Mouse (Mus musculus) embryonic facial prominence, embryonic 14.5 days (tissue): ENCODE results near the gene BC052040. TPM values are rescaled to one million over a fixed set of nuclear protein-coding genes. Genes with fewer than 3 reads are reported as not detected.

Experiments
- ATAC-seq: fragments of 200-750 bp; cut with Nextera tagmentation; 2 replicates; pipeline ENCODE4 v1.8.0; 2017; ENCODE audit warnings: low read depth, moderate number of reproducible peaks, moderate TSS enrichment
- DNase-seq: peaks from one replicate; pipeline ENCODE4 v3.0.0-alpha.2; 2015; ENCODE audit warnings: low spot score
- H3K27ac ChIP-seq: fragments of 300-500 bp; sonication (generic); replicated peaks from 2 replicates; pipeline ENCODE4 v1.5.1; 2014; ENCODE audit warnings: low read depth, mild to moderate bottlenecking, low read length, moderate library complexity
- H3K27me3 ChIP-seq: fragments of 300-500 bp; sonication (generic); replicated peaks from 2 replicates; pipeline ENCODE4 v1.6.1; 2014; ENCODE audit warnings: low read length; ENCODE audit not compliant: control insufficient read depth, insufficient read depth
- H3K36me3 ChIP-seq: fragments of 300-500 bp; sonication (generic); 2 replicates; pipeline ENCODE4 v1.6.1; 2014; ENCODE audit warnings: low read length, mixed read lengths; ENCODE audit not compliant: control insufficient read depth, insufficient read depth
- H3K4me1 ChIP-seq: fragments of 300-500 bp; sonication (generic); 2 replicates; pipeline ENCODE4 v1.6.1; 2014; ENCODE audit warnings: antibody characterized with exemption, low read length; ENCODE audit not compliant: control insufficient read depth, insufficient read depth
- H3K4me2 ChIP-seq: fragments of 300-500 bp; sonication (generic); 2 replicates; pipeline ENCODE4 v1.6.1; 2014; ENCODE audit warnings: low read depth, mild to moderate bottlenecking, low read length, moderate library complexity, mixed read lengths
- H3K4me3 ChIP-seq: fragments of 300-500 bp; sonication (generic); 2 replicates; pipeline ENCODE4 v1.5.1; 2014; ENCODE audit warnings: low read depth, mild to moderate bottlenecking, low read length
- H3K9ac ChIP-seq: fragments of 300-500 bp; sonication (generic); 2 replicates; pipeline ENCODE4 v1.6.1; 2014; ENCODE audit warnings: low read depth, mild to moderate bottlenecking, low read length, moderate library complexity, mixed read lengths
- H3K9me3 ChIP-seq: fragments of 300-500 bp; sonication (generic); 2 replicates; pipeline ENCODE4 v1.6.1; 2016; ENCODE audit warnings: low read length; ENCODE audit not compliant: control insufficient read depth
- WGBS: fragments of 180-500 bp; shearing (Covaris S2); extraction: QIAGEN DNeasy Blood & Tissue Kit; methylation state at CpG from one replicate; pipeline ENCODE4 v1.1.7; 2014; 5-methylcytosine and 5-hydroxymethylcytosine counted together
- polyA plus RNA-seq: library from polyadenylated mRNA; unstranded; fragments of >200 nt; fragmentation: Nextera tagmentation; extraction: Ambion mirVana; gene quantifications from 2 replicates; pipeline ENCODE4 v1.2.1, GENCODE M21; 2014

Gene BC052040
- polyA plus RNA-seq, 1 experiment from 2014 or later, result 9.8 TPM

DNA sequence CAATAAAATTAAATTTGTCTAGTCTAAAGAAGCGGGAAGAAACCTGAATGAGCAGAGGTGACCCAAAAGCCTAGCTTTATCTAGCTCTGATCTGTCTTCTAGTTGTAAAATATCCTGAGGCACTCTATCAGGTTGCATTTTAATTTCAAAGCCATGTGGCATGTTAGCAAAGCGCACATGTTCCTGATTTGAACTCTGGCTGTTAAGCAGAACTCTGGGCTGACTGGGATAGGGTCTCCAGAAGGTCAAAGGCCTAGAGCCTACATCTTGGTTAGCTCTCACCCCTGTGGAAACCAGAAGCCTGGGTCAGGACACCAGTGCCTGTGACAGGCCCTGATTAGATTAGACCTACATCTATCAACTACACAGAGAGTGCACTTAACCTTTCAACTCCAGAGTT, 156.4 kb downstream of the BC052040 start:
- no peak overlapping the region for H3K4me3 ChIP-seq
- no peaks in the 10 kb centered on the region for H3K9me3 ChIP-seq
- no peaks in the 10 kb centered on the region for H3K36me3 ChIP-seq
- H3K9ac ChIP-seq, result no peak overlapping the region
- DNase-seq, result no peak
- H3K27me3 ChIP-seq, result no peaks in the 10 kb centered on the region
- WGBS, result 40% methylated on average over 2 of the region's 2 CpGs
- no peak for ATAC-seq
- peaks cover 7% of the 10 kb centered on the region; the same call in 1 of the 2 replicates for H3K4me1 ChIP-seq
- no peak overlapping the region for H3K27ac ChIP-seq
- no peak overlapping the region for H3K4me2 ChIP-seq

DNA sequence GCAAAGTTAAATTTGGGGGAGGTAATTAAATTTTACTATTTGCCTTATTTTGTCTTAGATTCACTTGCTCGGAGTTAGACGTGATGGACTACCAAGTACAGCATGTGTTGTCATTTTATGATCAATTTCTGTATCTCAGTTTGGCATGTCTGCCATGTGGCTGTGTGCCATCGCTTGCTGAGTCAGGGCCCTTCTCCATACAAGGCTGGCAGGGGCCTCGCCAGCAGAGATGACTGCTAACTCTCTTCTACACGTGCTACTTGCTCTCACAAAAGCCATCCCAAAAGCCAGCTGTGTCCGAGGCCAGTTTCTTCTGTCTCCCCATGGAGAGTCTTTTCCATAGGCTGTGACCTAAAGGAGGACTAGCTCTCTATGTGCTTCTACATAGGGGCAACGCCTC, 160.5 kb downstream of the BC052040 start:
- H3K4me1 ChIP-seq, result peaks cover 3% of the 10 kb centered on the region; the same call in 1 of the 2 replicates
- no peaks in the 10 kb centered on the region for H3K36me3 ChIP-seq
- 68% methylated on average over 7 of the region's 7 CpGs for WGBS
- ATAC-seq (no peak), DNase-seq (no peak)
- no peak overlapping the region for H3K9ac ChIP-seq
- H3K9me3 ChIP-seq, result no peaks in the 10 kb centered on the region
- no peak overlapping the region for H3K4me3 ChIP-seq
- no peaks in the 10 kb centered on the region for H3K27me3 ChIP-seq
- H3K4me2 ChIP-seq, result no peak overlapping the region
- no peak overlapping the region for H3K27ac ChIP-seq

DNA sequence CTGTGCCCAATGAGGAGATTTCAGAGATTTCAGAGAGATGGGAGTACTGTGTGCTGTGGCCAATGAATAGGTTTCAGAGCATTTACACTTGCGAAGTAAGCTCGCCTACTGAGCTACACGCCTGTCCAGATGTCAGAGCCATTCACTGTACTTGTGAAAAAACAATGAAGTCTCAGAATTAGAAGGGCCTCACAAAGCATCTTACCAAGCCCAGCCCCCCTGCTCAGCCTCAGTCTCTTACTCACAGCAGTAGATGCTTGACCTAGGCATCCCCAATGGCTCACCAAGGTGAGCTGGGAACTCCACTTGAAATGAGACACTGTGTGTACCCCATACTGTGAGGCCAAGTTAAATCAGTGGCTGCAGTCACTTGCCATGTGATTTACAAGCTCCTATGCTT, 166.1 kb downstream of the BC052040 start:
- Histone ChIP-seq H3K4me3 (no peak overlapping the region), H3K9me3 (no peaks in the 10 kb centered on the region), H3K27me3 (no peaks in the 10 kb centered on the region), H3K36me3 (no peaks in the 10 kb centered on the region), H3K27ac (no peak overlapping the region), H3K4me2 (no peak overlapping the region), H3K9ac (no peak overlapping the region), H3K4me1 (no peaks in the 10 kb centered on the region)
- 85% methylated on average over 3 of the region's 3 CpGs for WGBS
- no peak for DNase-seq
- ATAC-seq, result no peak

DNA sequence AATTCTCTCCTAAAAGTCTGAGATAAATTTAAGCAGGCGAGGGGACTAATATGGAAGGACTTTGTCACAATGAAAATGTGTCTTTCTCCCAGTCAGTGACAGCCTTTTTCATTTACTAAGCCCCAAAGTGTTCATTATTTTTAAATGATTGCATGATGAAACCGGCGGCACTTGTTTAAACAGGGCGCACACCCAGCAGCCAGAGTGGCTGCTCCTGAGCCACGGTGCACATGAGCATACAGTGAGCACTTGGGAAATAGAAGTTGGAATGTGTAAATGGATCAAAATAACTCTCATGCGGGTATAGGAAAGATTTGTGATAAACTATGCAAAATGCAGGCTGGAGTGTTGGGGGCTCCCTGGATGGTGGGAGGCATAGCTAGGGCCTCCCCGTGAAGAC, 169.7 kb downstream of the BC052040 start:
- Histone ChIP-seq H3K36me3 (no peaks in the 10 kb centered on the region), H3K27me3 (no peaks in the 10 kb centered on the region), H3K27ac (no peak overlapping the region), H3K4me2 (no peak overlapping the region), H3K4me3 (no peak overlapping the region), H3K9ac (no peak overlapping the region), H3K9me3 (no peaks in the 10 kb centered on the region), H3K4me1 (no peaks in the 10 kb centered on the region)
- ATAC-seq (no peak), DNase-seq (no peak)
- 75% methylated on average over 7 of the region's 7 CpGs for WGBS

DNA sequence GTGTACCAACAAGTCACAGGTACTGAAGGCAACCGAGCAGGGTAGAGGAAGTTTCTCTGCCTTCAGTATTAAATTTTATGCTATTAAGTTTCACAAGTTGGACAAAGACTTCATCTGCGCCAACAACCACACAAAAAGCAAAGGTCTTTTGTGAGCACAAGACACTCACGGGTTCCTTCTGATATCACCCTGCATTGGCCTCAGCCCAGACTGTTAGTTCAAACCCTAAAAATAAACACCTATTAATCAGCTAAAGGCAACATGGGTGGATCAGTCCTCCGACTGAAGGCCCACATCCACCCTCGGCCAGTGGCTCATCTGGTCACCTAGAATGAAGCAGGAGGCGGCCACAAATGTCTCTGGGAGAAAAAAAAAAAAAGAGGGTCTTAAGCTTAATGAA, 176.2 kb downstream of the BC052040 start:
- ATAC-seq, result no peak; the same call in 1 of the 2 replicates
- 50% methylated on average over 6 of the region's 6 CpGs for WGBS
- no peak for DNase-seq

DNA sequence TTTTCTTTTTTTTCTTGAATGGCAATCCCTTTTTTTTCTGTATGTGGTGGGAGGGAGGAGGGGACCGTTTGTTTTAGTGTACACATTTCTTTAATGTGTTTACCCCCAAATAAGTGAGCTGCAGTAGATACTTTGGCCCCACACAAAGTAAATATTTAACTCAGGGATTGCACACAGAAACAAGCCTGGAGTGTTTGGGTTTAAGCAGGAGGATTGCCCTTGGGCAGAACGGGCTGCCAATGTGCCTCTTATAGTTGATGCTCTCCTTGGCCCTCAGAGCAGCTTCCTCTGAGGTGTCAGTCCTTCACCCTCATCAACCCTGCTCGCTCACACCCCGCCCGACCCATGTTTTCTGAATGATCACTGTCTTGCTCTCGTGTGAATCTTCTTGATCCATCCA, 177.0 kb downstream of the BC052040 start:
- Histone ChIP-seq H3K4me3 (no peak overlapping the region), H3K27me3 (no peaks in the 10 kb centered on the region), H3K36me3 (no peaks in the 10 kb centered on the region), H3K4me1 (0 out of 2 replicates have a peak, but pooled peaks cover 2% of the 10 kb centered on the region), H3K9ac (no peak overlapping the region), H3K4me2 (no peak overlapping the region), H3K9me3 (no peaks in the 10 kb centered on the region), H3K27ac (no peak overlapping the region)
- 64% methylated on average over 6 of the region's 6 CpGs for WGBS
- ATAC-seq, result no peak
- no peak for DNase-seq

More for the DNA sequence above, 176.2 kb downstream of the BC052040 start:
- H3K9me3 ChIP-seq, result no peaks in the 10 kb centered on the region
- no peak overlapping the region for H3K4me3 ChIP-seq
- no peak overlapping the region for H3K4me2 ChIP-seq
- no peaks in the 10 kb centered on the region for H3K27me3 ChIP-seq
- H3K36me3 ChIP-seq, result no peaks in the 10 kb centered on the region
- H3K4me1 ChIP-seq, result 0 out of 2 replicates have a peak, but pooled peaks cover 2% of the 10 kb centered on the region
- H3K9ac ChIP-seq, result no peak overlapping the region
- no peak overlapping the region for H3K27ac ChIP-seq

DNA sequence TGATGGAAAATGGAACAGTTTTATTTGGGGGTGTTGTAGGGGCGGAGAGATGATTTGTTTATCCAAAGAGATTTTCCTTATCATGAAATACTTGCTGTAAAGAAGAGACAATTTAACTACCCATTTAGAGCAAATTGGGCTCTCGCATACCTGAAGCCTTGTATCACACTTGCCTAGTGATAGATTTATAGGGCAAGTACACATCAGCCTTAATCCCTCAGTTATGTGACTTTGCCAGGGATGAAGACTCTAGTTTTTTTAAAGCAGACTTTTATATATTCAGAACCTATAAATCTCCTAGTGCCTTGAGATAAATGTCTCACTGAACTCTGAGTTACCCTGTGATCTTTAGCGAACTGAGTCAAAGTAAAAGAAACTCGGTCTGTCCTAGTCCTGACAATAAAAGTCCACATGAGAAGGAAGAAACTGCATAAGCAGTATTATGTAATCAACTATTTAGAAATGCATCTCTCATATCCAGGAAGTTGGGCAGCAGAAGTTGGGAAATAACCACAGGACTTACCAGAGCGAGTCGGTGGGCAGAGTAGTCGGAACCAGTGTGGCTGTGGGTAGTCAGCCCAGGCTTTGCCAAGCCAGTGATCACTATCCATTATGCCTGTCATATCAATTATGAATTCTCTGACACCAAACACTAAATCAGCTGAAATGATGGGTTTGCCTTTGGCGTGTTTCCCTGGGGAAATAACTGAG, 183.2 kb downstream of the BC052040 start:
- Histone ChIP-seq H3K9me3 (no peaks in the 10 kb centered on the region), H3K4me1 (no peaks in the 10 kb centered on the region), H3K27me3 (no peaks in the 10 kb centered on the region), H3K4me3 (no peak overlapping the region), H3K36me3 (no peaks in the 10 kb centered on the region), H3K9ac (no peak overlapping the region), H3K27ac (no peak overlapping the region), H3K4me2 (no peak overlapping the region)
- DNase-seq (no peak), ATAC-seq (no peak)
- 77% methylated on average over 8 of the region's 8 CpGs for WGBS

DNA sequence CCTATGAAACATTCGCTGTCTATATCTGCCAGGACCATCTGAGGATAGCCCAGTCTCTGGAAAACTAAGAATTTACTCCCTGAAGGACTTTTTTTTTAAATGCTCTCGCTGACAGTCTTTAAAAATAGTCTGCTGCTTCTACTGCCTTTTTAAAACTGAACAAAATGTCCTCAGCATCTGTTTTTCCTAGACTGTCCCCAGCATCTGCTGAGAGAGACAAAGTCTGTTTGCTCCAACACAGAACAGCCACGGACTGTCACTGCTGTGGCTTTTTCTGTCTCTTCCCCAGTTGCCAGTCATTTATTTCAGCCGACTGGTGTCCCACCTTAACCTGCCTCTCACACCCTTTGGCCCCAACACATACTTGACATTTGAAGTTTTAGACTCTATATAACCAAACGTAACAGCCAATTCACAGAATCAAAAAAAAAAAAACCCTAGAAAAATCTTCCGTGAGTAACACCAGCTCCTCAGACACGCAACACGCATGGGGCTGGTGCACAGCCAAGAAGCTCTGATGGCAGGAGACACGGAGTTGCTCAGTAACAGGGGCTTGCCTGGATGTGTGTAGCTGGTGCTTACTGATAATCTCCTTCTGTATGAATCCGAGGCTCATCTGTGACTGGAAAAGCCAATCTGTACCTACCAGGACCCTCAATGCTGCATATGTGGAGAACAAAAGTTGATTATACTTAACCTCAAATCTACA, 188.2 kb downstream of the BC052040 start:
- Histone ChIP-seq H3K27me3 (no peaks in the 10 kb centered on the region), H3K27ac (no peak overlapping the region), H3K4me2 (no peak overlapping the region), H3K9me3 (no peaks in the 10 kb centered on the region), H3K4me1 (no peaks in the 10 kb centered on the region), H3K36me3 (no peaks in the 10 kb centered on the region), H3K9ac (no peak overlapping the region), H3K4me3 (no peak overlapping the region)
- ATAC-seq, result no peak
- DNase-seq, result no peak
- WGBS, result 88% methylated on average over 10 of the region's 10 CpGs
